Mouse (Mus musculus) CH12.LX (cell line): ENCODE data around the gene Proz. TPM values are rescaled to one million over a fixed set of nuclear protein-coding genes. Genes with fewer than 3 reads are reported as not detected.

Source experiments
- DNase-seq: peaks from one replicate; pipeline ENCODE4 v3.0.0-alpha.2; 2013; ENCODE audit errors: extremely low read depth
- H3K27ac ChIP-seq: 2 replicates; pipeline ENCODE4 v1.5.1; 2012; ENCODE audit warnings: low read depth, mild to moderate bottlenecking, control low read depth, moderate library complexity; ENCODE audit not compliant: insufficient read depth
- H3K27me3 ChIP-seq: replicated peaks from 2 replicates; pipeline ENCODE3; 2012; ENCODE audit warnings: inconsistent platforms
- H3K36me3 ChIP-seq, 2 experiments: replicated peaks in 1 of 2; 2 replicates each; pipeline versions ENCODE3 to v1.6.1; 2012; ENCODE audit warnings: inconsistent platforms in 1 of 2, low read length in 1 of 2, mild to moderate bottlenecking in 1 of 2, mixed read lengths in 1 of 2, moderate library complexity in 1 of 2; ENCODE audit not compliant: control insufficient read depth in 1 of 2, insufficient read depth in 1 of 2
- H3K4me1 ChIP-seq, 2 experiments: 2 replicates each; pipeline ENCODE4 v1.6.1; 2012; ENCODE audit warnings: inconsistent platforms in 1 of 2, moderate library complexity in 1 of 2; ENCODE audit not compliant: insufficient read depth in 2 of 2, control insufficient read depth in 1 of 2
- H3K4me2 ChIP-seq: 2 replicates; pipeline ENCODE4 v1.6.1; 2012; ENCODE audit warnings: low read depth, mild to moderate bottlenecking, control low read depth; ENCODE audit not compliant: poor library complexity, insufficient read depth, severe bottlenecking
- H3K4me3 ChIP-seq, 3 experiments: fragments of 150-350 bp in 1 of 3; sonication (generic) in 1 of 3; replicated peaks in 1 of 3; 2 replicates each; pipeline versions ENCODE3 to v1.5.1; 2011 to 2012; ENCODE audit warnings: low read depth in 2 of 3, low read length in 2 of 3, mild to moderate bottlenecking in 2 of 3, moderate library complexity in 2 of 3, control low read depth in 1 of 3, improper control_type of control experiment in 1 of 3, inconsistent platforms in 1 of 3, mixed read lengths in 1 of 3; ENCODE audit not compliant: poor library complexity in 1 of 3
- H3K79me2 ChIP-seq: replicated peaks from 2 replicates; pipeline ENCODE4 v1.6.1; 2012; ENCODE audit warnings: mild to moderate bottlenecking, moderate library complexity; ENCODE audit not compliant: control insufficient read depth, poor library complexity, insufficient read depth, severe bottlenecking; ENCODE audit errors: extremely low read depth
- H3K9ac ChIP-seq: 2 replicates; pipeline ENCODE4 v1.6.1; 2012; ENCODE audit warnings: low read depth, mild to moderate bottlenecking, control low read depth, moderate library complexity; ENCODE audit not compliant: insufficient read depth
- H3K9me3 ChIP-seq: replicated peaks from 2 replicates; pipeline ENCODE3; 2012; ENCODE audit warnings: low read length, inconsistent platforms, mixed read lengths
- BHLHE40 ChIP-seq: IDR thresholded peaks from 2 replicates; pipeline ENCODE4 v1.6.1; 2011; ENCODE audit warnings: mild to moderate bottlenecking, low read depth, low read length, improper control_type of control experiment
- CHD1 ChIP-seq: IDR thresholded peaks from 2 replicates; pipeline ENCODE4 v1.6.1; 2012; ENCODE audit warnings: low read depth, low read length, improper control_type of control experiment, inconsistent platforms
- CTCF ChIP-seq, 2 experiments: IDR thresholded peaks in 1 of 2; conservative IDR thresholded peaks in 1 of 2; 2 replicates each; pipeline ENCODE4 v1.5.1; 2011 to 2012; ENCODE audit warnings: low read depth in 2 of 2, low read length in 2 of 2, improper control_type of control experiment in 1 of 2, inconsistent platforms in 1 of 2, mild to moderate bottlenecking in 1 of 2, moderate library complexity in 1 of 2
- E2F4 ChIP-seq: IDR thresholded peaks from 2 replicates; pipeline ENCODE4 v1.6.1; 2011; ENCODE audit warnings: low read depth, low read length, improper control_type of control experiment; ENCODE audit not compliant: insufficient replicate concordance
- EP300 ChIP-seq: IDR thresholded peaks from 2 replicates; pipeline ENCODE4 v1.6.1; 2011; ENCODE audit warnings: low read length, improper control_type of control experiment
- ETS1 ChIP-seq: conservative IDR thresholded peaks from 2 replicates; pipeline ENCODE4 v1.6.1; 2012; ENCODE audit warnings: low read depth, mild to moderate bottlenecking, inconsistent platforms, low read length, improper control_type of control experiment, moderate library complexity
- GABPA ChIP-seq: IDR thresholded peaks from 2 replicates; pipeline ENCODE4 v1.6.1; 2012; ENCODE audit warnings: low read depth, low read length, improper control_type of control experiment, inconsistent platforms; ENCODE audit not compliant: insufficient replicate concordance
- IRF4 ChIP-seq: IDR thresholded peaks from 2 replicates; pipeline ENCODE4 v1.6.1; 2014; ENCODE audit warnings: low read depth, mild to moderate bottlenecking, inconsistent platforms, low read length, improper control_type of control experiment
- JUN ChIP-seq: IDR thresholded peaks from 2 replicates; pipeline ENCODE4 v1.6.1; 2011; ENCODE audit warnings: low read depth, mild to moderate bottlenecking, low read length, improper control_type of control experiment, moderate library complexity; ENCODE audit not compliant: insufficient read depth
- JUND ChIP-seq: conservative IDR thresholded peaks from 2 replicates; pipeline ENCODE4 v1.6.1; 2011; ENCODE audit warnings: low read depth, low read length, improper control_type of control experiment
- KAT2A ChIP-seq: IDR thresholded peaks from 2 replicates; pipeline ENCODE4 v1.6.1; 2012; ENCODE audit warnings: low read length, improper control_type of control experiment, inconsistent platforms; ENCODE audit not compliant: insufficient replicate concordance
- MAZ ChIP-seq: IDR thresholded peaks from 2 replicates; pipeline ENCODE4 v1.6.1; 2012; ENCODE audit warnings: low read depth, mild to moderate bottlenecking, inconsistent platforms, low read length, improper control_type of control experiment, moderate library complexity
- MEF2A ChIP-seq: IDR thresholded peaks from 2 replicates; pipeline ENCODE4 v1.6.1; 2014; ENCODE audit warnings: low read depth, mild to moderate bottlenecking, inconsistent platforms, low read length, improper control_type of control experiment, borderline replicate concordance
- MYC ChIP-seq: IDR thresholded peaks from 2 replicates; pipeline ENCODE4 v1.6.1; 2011; ENCODE audit warnings: low read depth, mild to moderate bottlenecking, improper control_type of control experiment, low read length
- NELFE ChIP-seq: IDR thresholded peaks from 2 replicates; pipeline ENCODE4 v1.6.1; 2011; ENCODE audit warnings: low read depth, low read length, improper control_type of control experiment
- NRF1 ChIP-seq: IDR thresholded peaks from 2 replicates; pipeline ENCODE4 v1.6.1; 2014; ENCODE audit warnings: low read depth, mild to moderate bottlenecking, inconsistent platforms, low read length, improper control_type of control experiment, moderate library complexity
- PAX5 ChIP-seq: IDR thresholded peaks from 2 replicates; pipeline ENCODE4 v1.6.1; 2012; ENCODE audit warnings: low read length, inconsistent platforms, mixed read lengths
- SIN3A ChIP-seq: IDR thresholded peaks from 2 replicates; pipeline ENCODE4 v1.6.1; 2012; ENCODE audit warnings: low read length, improper control_type of control experiment, inconsistent platforms
- TBP ChIP-seq: conservative IDR thresholded peaks from 2 replicates; pipeline ENCODE4 v1.6.1; 2011; ENCODE audit warnings: low read depth, low read length, improper control_type of control experiment
- TCF12 ChIP-seq: IDR thresholded peaks from 2 replicates; pipeline ENCODE4 v1.6.1; 2014; ENCODE audit warnings: low read depth, mild to moderate bottlenecking, inconsistent platforms, low read length, improper control_type of control experiment
- UBTF ChIP-seq: IDR thresholded peaks from 2 replicates; pipeline ENCODE4 v1.6.1; 2012; ENCODE audit warnings: low read depth, mild to moderate bottlenecking, inconsistent platforms, low read length, improper control_type of control experiment, moderate library complexity
- USF2 ChIP-seq: conservative IDR thresholded peaks from 2 replicates; pipeline ENCODE4 v1.6.1; 2011; ENCODE audit warnings: low read depth, low read length, improper control_type of control experiment
- ZC3H11A ChIP-seq: IDR thresholded peaks from 2 replicates; pipeline ENCODE4 v1.6.1; 2012; ENCODE audit warnings: low read depth, mild to moderate bottlenecking, inconsistent platforms, low read length, improper control_type of control experiment
- ZKSCAN1 ChIP-seq: IDR thresholded peaks from 2 replicates; pipeline ENCODE4 v1.6.1; 2012; ENCODE audit warnings: low read depth, inconsistent platforms, low read length, improper control_type of control experiment, borderline replicate concordance
- dilution Hi-C: fragments of 300-500 bp; cut with MboI; formaldehyde crosslinking; loops from 2 replicates; pipeline ENCODE4 v1.14.3; 2020; ENCODE audit warnings: low sequenced_read_pairs; ENCODE audit not compliant: extremely low pct_unique_long_range_greater_than_20kb, extremely low pct_ligation_motif_present
- in situ Hi-C: fragments of 300-500 bp; cut with MboI; formaldehyde crosslinking; loops from 3 replicates; pipeline ENCODE4 v1.14.3; 2019; ENCODE audit warnings: low sequenced_read_pairs, low pct_ligation_motif_present, low pct_unique_long_range_greater_than_20kb, mixed read lengths
- polyA plus RNA-seq: library from polyadenylated mRNA; unstranded; fragments of >175 nt; gene quantifications from 2 replicates; pipeline ENCODE4 v1.2.1, GENCODE M21; 2012; ENCODE audit warnings: low read depth; ENCODE audit not compliant: insufficient read length
- total RNA-seq, 2 experiments: library from RNA; depleted of rRNA; stranded (reverse); fragments of 300-350 nt in 1 of 2; fragments of >200 nt in 1 of 2; gene quantifications; 2 replicates each; pipeline ENCODE4 v1.2.3; 2012 to 2014

The Proz gene
- total and polyA plus RNA-seq, 3 experiments, result 0.21 to 0.94 TPM; not detected in 1

DNA sequence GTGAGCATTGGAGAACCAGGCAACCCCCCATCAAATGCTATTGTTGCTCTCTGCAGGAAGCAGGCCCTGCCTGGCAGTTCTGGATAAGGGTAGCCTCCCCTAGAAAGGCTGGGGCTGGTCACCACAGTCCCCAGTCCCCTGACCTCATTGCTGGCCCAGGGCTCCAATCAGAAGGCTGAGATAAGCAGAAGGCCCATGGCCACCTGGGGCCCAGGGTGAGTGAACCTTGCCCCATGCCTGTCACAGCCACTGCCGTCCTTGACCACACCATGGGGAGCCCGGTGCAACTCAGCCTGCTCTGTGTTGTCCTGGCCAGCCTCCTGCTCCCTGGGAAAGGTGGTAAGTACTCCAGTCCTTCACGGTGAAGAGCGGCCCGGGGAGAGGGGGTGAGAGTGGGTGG lies 23.1 kb upstream of the Proz start:
- Histone ChIP-seq H3K79me2 (no peaks in the 10 kb centered on the region), H3K9ac (no peak overlapping the region), H3K27ac (no peak overlapping the region)
- in situ Hi-C loops, result no loop called here
- DNase-seq, result no peak
- TF ChIP-seq CTCF (conservative IDR thresholded peaks at IDR 0.05 in 1 of 2, IDR thresholded peaks at IDR 0.05 in 1 of 2; ENCODE audit: low read depth in 2 of 2, low read length in 2 of 2) (no peak), MEF2A (no peak), MAZ (no peak), SIN3A (no peak), CHD1 (no peak), GABPA (no peak), BHLHE40 (no peak)
- TF ChIP-seq, all 38 proteins: peak for 0
- Histone ChIP-seq H3K4me2 (no peak overlapping the region), H3K27me3 (peaks cover 95% of the 10 kb centered on the region), H3K9me3 (no peaks in the 10 kb centered on the region), H3K4me3 (no peak overlapping the region), H3K4me1 (peaks cover 0 to 3% of the 10 kb centered on the region in 2 experiments; a peak in 1 of 4 replicates), H3K36me3 (no peaks in the 10 kb centered on the region)
- dilution Hi-C loops, result no loop called here

DNA sequence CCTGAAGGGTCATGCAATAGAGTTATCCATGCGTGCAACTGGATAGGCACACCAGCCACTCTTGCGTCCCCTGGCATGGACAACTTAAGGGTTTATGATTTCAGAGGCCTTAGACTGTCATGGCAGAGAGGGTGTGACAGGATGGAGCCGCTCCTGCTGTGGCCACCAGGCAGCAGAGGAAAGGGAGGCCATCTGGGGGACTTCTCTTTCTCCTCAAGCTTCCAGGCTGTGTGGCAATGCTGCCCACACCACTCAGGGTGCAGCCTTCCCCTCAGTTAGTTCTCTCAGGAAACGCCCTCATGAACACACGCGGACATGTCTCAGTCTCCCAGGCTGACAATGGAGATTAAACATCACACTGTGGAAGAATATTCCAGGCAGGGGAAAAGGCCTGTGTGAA lies 21.7 kb upstream of the Proz start:
- Histone ChIP-seq H3K4me1 (peaks cover 0 to 3% of the 10 kb centered on the region in 2 experiments; a peak in 1 of 4 replicates), H3K9ac (no peak overlapping the region)
- no peak for DNase-seq
- TF ChIP-seq EP300 (no peak), ZKSCAN1 (no peak), JUND (no peak), MAZ (no peak), NRF1 (no peak), GABPA (no peak), ETS1 (no peak), ZC3H11A (no peak), PAX5 (no peak), MEF2A (no peak), IRF4 (no peak), JUN (no peak), TCF12 (no peak), USF2 (no peak), KAT2A (no peak), MYC (no peak), UBTF (no peak), TBP (no peak), E2F4 (no peak), NELFE (no peak)
- TF ChIP-seq, all 38 proteins: peak for 0
- no peaks in the 10 kb centered on the region for H3K9me3 ChIP-seq
- H3K27me3 ChIP-seq, result peaks cover 94% of the 10 kb centered on the region
- H3K27ac ChIP-seq, result no peak overlapping the region
- in situ Hi-C loops, result no loop called here
- H3K79me2 ChIP-seq, result no peaks in the 10 kb centered on the region
- dilution Hi-C loops, result no loop called here
- H3K4me2 ChIP-seq, result no peak overlapping the region
- H3K4me3 ChIP-seq, result no peak overlapping the region
- no peaks in the 10 kb centered on the region for H3K36me3 ChIP-seq
